Mouse (Mus musculus) gastrocnemius, postnatal 10 days (tissue): ENCODE results near the gene Syt6. TPM values are rescaled to one million over a fixed set of nuclear protein-coding genes. Genes with fewer than 3 reads are reported as not detected.
"Not testable (repeated sequence)": the region's sequence is repeated elsewhere in the genome, so short reads cannot be mapped to it uniquely, and the experiment has no call there.

ENCODE experiments used
- DNase-seq: peaks from one replicate; pipeline ENCODE4 v3.0.0; 2021; ENCODE audit warnings: mixed read lengths
- total RNA-seq, 2 experiments: library from RNA; stranded (reverse); gene quantifications; 2 replicates each; pipeline ENCODE4 v1.2.3; 2021

The Syt6 gene
- total RNA-seq, 2 experiments from 2014 or later = 0.36 TPM; not detected in 1

GRCm38 (mm10) chr3:103601011-103601410 lies 26.0 kb downstream of the Syt6 start:
- DNase-seq = no peak

DNA sequence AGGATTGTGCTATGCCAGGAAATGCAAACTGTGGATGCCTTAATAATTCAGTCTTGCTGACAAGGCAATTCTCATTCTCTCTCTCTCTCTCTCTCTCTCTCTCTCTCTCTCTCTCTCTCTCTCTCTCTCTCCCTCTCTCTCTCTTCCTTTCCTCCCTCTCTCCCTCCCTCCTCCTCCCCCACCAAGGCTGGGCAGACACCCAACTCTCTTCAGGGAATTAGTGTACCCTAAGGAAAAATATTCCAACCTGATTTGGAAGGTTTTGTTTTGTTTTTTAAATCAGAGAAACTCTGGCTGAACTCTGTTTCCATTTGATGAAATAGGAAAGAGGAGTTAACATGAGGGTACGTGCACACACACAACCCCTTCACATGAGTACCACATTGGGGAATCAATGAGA lies 26.5 kb downstream of the Syt6 start:
- DNase-seq = no peak

DNA sequence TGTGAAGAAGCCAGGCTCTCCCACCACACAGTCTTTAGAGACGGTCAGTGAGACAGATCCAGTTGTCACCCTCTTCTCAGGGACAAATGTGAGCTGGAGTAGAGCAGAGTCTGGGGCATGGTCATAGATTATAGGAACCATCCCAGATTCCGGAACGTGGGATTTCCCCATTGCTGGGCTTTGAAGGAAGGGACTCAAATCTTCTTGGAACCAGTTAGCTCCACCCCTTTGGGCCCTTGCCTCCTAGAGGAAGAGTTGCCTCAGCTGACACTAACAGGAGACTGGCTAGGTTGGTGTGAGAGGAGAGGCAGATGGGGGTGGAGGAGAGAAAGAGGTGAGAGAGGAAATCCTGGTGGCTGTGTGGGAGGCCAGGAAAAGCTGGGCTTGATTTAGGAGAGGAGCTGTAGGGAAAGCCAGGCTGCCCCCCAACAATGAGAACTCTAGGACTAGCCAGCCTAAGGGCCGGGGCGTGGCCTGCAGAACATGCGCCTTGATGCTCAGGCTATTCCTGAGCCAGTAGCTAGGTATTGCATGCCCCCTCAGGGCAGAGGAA lies 31.1 kb downstream of the Syt6 start:
- no peak for DNase-seq

GRCm38 (mm10) chr3:103606660-103607595 lies 31.9 kb downstream of the Syt6 start:
- no peak for DNase-seq

GRCm38 (mm10) chr3:103610231-103610630 lies 35.2 kb downstream of the Syt6 start:
- DNase-seq = no peak

DNA sequence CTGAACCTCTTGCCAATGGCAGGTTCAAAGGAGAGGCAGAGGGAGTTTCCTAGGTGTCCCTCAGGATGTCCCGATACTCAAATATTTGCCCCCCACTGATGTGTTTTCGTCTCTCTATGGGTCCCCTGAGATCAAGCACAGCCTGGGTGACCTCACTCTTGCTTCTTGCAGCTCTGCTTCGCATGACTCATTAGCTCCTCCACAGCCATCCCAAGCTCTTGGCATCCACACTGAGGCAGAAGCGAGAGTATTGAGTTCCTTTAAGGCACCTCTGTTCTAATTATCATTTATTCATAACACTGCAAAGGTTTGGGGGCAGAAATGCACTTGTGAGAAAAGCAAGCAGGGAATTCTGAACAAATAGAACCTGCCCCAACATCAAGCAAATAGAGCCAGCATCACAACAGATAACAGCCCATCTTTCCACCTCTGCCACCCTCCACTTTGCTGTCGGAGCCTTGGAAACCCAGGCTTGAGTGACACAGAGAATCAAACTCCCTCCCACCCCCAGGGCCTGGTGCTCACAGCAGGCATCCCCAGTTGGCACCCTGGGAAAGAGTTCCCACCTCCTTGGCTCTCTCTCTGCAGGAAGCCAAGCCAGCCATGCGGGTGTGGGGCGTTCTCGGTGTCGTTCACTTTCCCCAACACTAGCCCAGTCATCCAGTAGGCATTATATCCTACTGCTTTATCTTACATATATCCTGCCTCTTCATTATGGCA lies 37.8 kb downstream of the Syt6 start:
- DNase-seq = no peak

GRCm38 (mm10) chr3:103615621-103616020 lies 40.6 kb downstream of the Syt6 start:
- no peak for DNase-seq

- DNase-seq = no peak
Measured at GRCm38 (mm10) chr3:103616981-103617380, 42.0 kb downstream of the Syt6 start.

DNA sequence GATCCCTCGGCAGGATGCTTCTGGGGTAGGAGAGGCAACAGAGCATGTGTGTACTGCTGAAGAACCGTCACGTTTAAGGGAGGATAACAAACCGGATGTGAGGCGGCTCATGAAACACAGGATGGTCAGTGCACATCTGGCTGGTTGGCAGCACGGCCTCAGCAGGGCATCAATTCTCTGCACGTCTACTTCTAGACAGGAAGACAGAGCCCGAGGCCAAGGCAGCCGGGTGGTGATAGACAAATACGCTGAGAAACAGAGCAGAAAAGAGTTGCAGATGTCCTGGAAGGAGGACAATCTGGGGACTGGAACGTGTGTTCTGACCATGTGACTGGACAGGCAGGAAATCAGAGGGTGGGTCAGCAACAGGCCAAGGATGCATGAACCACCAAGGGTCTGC lies 45.1 kb downstream of the Syt6 start:
- no peak for DNase-seq

DNA sequence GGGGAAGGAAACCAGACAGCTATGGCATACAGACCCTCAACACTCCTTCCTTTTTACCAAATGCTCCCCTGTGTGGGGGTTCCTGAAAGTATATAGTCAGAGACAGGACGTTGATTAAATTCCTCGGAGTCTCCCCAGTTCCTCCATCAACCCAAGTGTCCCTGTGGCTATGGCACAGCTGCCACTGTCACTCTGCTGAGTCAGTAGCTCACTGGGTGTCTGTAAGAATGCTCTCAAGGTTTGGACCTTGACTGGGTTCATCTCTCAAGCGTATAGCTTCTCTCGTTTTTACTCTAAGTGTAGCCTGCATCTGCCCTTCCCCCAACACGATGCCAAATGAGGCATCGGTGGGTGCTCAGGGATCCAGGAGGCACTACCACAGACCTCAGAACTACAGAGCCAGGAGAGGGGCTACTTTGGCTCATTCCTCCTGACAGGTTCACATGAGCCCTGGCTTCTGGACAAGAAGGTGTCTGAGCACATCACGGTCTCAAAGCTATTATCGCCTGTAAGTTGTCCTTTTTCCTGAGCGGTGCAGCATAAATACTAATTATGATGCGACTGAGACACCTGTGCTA lies 49.0 kb downstream of the Syt6 start:
- DNase-seq = no peak

- DNase-seq = no peak
Measured at GRCm38 (mm10) chr3:103624591-103625051, 49.6 kb downstream of the Syt6 start.

DNA sequence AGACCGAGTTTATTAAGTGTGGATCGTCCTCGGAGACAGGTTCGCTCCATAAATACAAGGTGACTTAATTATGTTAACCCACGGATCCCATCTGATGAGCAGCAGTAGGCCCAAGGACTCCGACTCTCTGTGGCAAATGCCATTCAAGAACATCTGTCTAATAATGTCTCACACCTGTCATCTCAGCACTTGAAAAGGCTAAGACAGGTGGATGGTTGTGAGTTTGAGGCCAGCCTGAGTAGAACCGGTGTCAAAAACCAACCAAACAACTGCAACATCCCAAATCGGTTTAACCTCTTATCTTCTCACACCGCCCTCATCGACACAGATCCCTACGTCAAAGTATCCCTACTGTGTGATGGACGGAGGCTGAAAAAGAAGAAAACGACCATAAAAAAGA lies 50.1 kb downstream of the Syt6 start:
- DNase-seq = no peak

DNA sequence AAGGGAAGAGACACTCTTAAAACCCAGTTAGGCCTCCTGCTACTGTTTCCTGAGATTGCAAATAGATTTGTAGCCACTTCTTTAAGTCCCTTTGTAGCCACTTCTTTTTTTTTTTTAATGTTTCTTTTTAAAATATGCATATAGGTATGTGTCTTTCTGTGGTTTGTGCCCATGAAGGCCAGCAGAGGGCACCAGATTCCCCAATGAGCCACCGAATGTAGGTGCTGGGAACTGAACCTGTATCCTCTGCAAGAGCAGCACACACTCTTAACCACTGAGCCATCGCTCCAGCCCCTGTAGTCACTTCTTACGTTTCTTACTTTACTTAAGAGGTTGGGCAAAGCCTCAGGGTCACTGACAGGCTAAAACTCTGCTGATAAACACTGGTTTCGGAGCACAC lies 51.5 kb downstream of the Syt6 start:
- no peak for DNase-seq

DNA sequence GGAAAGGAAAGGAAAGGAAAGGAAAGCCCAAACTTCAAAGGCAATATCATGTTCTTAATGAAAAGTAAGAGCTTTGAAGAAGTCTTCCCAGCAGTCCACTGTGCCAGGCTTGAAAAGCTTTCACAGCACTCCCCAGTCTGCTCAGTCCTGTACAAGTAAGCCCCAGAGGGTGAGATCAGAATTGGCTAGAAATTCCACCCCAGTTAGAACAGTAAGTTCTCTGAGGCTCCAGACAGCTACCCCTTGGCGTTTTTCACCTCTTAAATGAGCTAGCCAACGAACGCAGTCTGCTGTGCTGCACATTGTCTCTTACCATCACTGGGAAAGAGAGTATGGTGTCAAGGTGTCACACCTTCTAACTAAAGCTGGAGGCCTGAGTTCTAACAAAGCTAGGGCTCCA lies 52.6 kb downstream of the Syt6 start:
- no peak for DNase-seq

DNA sequence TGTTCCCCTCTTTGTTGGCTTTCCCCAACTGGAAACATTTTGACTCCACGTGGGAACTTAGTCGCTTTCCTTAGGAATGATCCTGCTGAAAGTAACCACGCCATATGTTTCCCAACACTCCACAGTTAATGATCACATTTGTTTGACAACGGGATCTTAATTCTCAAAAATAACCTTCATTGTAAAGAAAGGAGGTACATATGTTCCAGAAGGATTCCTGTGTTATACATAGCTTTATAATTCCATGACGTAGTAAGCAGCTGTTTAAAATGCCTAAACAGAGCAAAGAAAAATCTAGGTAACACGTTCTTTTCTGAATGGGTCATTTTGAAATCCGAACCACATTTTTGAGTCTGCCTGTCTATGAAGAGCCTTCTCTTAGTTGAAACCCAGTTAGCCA lies 58.1 kb downstream of the Syt6 start:
- DNase-seq = no peak

DNA sequence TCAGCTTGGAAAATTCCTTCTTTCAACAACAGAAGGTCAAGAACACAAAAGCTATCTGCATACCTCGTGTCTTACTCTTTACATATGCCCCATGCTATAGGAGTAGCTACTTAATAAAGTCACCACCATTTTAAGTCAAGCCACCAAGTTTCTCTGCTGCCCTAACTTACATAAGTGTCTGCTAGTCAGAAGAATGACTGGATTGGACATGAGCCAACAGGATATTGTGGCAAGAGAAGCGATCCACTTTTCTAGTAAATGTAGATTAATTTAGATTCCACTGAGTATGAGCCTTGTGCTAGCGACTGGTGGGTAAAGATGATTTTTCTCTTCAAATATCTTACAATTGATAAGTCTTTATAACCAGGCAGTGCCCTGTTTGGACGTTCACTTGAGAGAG lies 58.8 kb downstream of the Syt6 start:
- no peak for DNase-seq

- no peak for DNase-seq
Measured at GRCm38 (mm10) chr3:103634256-103634655, 59.2 kb downstream of the Syt6 start.

DNA sequence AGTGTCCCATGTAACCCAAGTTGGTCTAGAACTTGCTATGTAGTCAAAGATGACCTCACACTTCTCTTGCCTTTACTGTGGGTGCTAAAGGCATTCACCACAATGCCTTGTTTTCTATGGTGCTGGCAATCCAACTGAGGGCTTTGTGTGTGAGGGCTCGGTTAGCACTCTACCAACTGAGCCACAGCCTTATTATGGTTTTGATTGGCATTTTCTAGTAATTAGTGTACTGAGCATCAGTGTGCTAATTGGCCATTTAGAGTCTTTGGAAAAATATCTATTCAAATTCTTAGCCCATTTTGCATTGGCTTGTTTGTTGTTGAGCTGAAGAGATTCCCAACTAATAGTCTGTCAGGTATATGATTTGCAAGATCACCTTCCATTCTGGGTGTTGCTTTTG lies 62.6 kb downstream of the Syt6 start:
- DNase-seq = no peak

GRCm38 (mm10) chr3:103640226-103640803 lies 65.3 kb downstream of the Syt6 start:
- DNase-seq = no peak

GRCm38 (mm10) chr3:103641301-103641700 lies 66.3 kb downstream of the Syt6 start:
- no peak for DNase-seq

DNA sequence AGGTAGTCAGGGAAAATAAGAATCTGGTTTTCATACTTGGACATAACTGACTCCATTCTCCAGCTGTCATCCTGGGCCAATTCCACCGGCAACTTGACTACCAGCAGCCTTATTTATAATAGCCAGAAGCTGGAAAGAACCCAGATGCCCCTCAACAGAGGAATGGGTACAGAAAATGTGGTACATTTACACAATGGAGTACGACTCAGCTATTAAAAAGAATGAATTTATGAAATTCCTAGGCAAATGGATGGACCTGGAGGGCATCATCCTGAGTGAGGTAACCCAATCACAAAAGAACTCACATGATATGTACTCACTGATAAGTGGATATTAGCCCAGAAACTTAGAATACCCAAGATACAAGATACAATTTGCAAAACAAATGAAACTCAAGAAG lies 70.9 kb downstream of the Syt6 start, which contains the start of gene Atg4a-ps:
Atg4a-ps (minus strand) TSS at position 101 of the 400 bp plus-strand sequence.
- DNase-seq = not testable (repeated sequence)

DNA sequence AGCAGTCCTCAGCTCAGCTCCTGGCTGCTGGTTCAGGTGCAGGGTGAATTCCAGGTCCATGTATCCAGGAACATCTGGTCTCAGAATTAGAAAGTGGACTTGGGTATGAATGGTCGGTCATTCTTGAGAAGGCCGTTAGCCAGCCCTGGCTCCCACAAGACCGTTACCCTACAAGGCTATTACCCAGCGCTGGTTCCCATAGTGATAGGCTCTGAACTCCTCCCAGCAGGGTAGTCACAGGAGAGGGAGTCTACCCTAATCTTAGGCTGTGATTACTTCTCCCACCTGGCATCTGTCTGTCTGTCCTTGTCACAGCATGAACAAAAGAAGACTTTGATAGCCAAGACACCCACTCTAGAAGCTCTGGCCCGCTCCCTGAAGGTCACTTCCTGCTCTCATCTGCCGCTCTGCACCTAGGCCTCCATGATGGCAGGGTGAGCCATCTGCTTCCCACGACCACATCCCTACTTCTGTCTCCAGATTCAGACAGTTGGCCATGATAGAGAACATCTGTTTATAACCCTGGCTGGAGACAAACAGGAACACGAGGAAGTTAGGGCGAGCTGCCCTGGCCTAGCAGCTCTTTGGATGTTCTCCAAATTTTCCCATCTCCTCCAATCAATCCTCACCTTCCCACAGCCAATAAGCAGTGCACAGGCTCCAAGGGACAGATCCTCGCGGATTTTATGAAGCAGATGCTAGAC lies 72.3 kb downstream of the Syt6 start:
- no peak for DNase-seq
